Mouse (Mus musculus): ENCODE data around the gene Rtn4rl1. TPM values are rescaled to one million over a fixed set of nuclear protein-coding genes. Genes with fewer than 3 reads are reported as not detected.

Gene Rtn4rl1
- polyA plus RNA-seq, 1 experiment from 2014 or later: 2.0 TPM

GRCm38 (mm10) chr11:75154053-75154585 lies 39.5 kb upstream of the Rtn4rl1 start:
- WGBS: 66% methylated on average over 6 of the region's 6 CpGs
- DNase-seq (ENCODE audit: low spot score) (no peak), ATAC-seq (replicated peaks; ENCODE audit: low FRiP score, low TSS enrichment, low read depth) (no peak; the same call in 1 of the 2 replicates)
- Histone ChIP-seq H3K4me3 (ENCODE audit: low read depth, low read length) (no peak overlapping the region), H3K27ac (ENCODE audit: low read depth) (no peak overlapping the region), H3K27me3 (replicated peaks; ENCODE audit: control insufficient read depth, insufficient read depth, low read length) (no peaks in the 10 kb centered on the region), H3K9ac (ENCODE audit: low read length) (no peak overlapping the region), H3K36me3 (ENCODE audit: control insufficient read depth, insufficient read depth, low read length) (peaks cover 16% of the 10 kb centered on the region), H3K4me1 (replicated peaks; ENCODE audit: control insufficient read depth, insufficient read depth, low read length) (peaks cover 33% of the 10 kb centered on the region), H3K4me2 (ENCODE audit: low read length) (no peak overlapping the region), H3K9me3 (ENCODE audit: control insufficient read depth, low read length) (no peaks in the 10 kb centered on the region)

- DNase-seq (ENCODE audit: low spot score) (peak; percentile 47), ATAC-seq (replicated peaks; ENCODE audit: low FRiP score, low TSS enrichment, low read depth) (no peak)
- H3K4me1 ChIP-seq (replicated peaks; ENCODE audit: control insufficient read depth, insufficient read depth, low read length): peaks cover 39% of the 10 kb centered on the region
- no peak overlapping the region for H3K4me2 ChIP-seq (ENCODE audit: low read length)
- H3K9me3 ChIP-seq (ENCODE audit: control insufficient read depth, low read length): no peaks in the 10 kb centered on the region
- 36% methylated on average over 6 of the region's 6 CpGs for WGBS
- peak overlapping the region; percentile 43; the same call in 1 of the 2 replicates for H3K27ac ChIP-seq (ENCODE audit: low read depth)
- peaks cover 24% of the 10 kb centered on the region for H3K36me3 ChIP-seq (ENCODE audit: control insufficient read depth, insufficient read depth, low read length)
- no peak overlapping the region for H3K4me3 ChIP-seq (ENCODE audit: low read depth, low read length)
- no peak overlapping the region for H3K9ac ChIP-seq (ENCODE audit: low read length)
- no peaks in the 10 kb centered on the region for H3K27me3 ChIP-seq (replicated peaks; ENCODE audit: control insufficient read depth, insufficient read depth, low read length)
Measured at GRCm38 (mm10) chr11:75155985-75156384, 37.6 kb upstream of the Rtn4rl1 start.

GRCm38 (mm10) chr11:75156416-75156815 lies 37.2 kb upstream of the Rtn4rl1 start:
- Histone ChIP-seq H3K36me3 (ENCODE audit: control insufficient read depth, insufficient read depth, low read length) (peaks cover 26% of the 10 kb centered on the region), H3K4me1 (replicated peaks; ENCODE audit: control insufficient read depth, insufficient read depth, low read length) (peaks cover 39% of the 10 kb centered on the region), H3K27me3 (replicated peaks; ENCODE audit: control insufficient read depth, insufficient read depth, low read length) (no peaks in the 10 kb centered on the region), H3K27ac (ENCODE audit: low read depth) (peak overlapping the region; percentile 43; the same call in 1 of the 2 replicates), H3K9me3 (ENCODE audit: control insufficient read depth, low read length) (no peaks in the 10 kb centered on the region), H3K4me2 (ENCODE audit: low read length) (no peak overlapping the region), H3K4me3 (ENCODE audit: low read depth, low read length) (no peak overlapping the region), H3K9ac (ENCODE audit: low read length) (no peak overlapping the region)
- 29% methylated on average over 5 of the region's 5 CpGs for WGBS
- DNase-seq (ENCODE audit: low spot score) (no peak), ATAC-seq (replicated peaks; ENCODE audit: low FRiP score, low TSS enrichment, low read depth) (no peak)

- ATAC-seq (replicated peaks; ENCODE audit: low FRiP score, low TSS enrichment, low read depth): no peak
- H3K36me3 ChIP-seq (ENCODE audit: control insufficient read depth, insufficient read depth, low read length): peaks cover 27% of the 10 kb centered on the region
- no peaks in the 10 kb centered on the region for H3K27me3 ChIP-seq (replicated peaks; ENCODE audit: control insufficient read depth, insufficient read depth, low read length)
- no peak for DNase-seq (ENCODE audit: low spot score)
- H3K4me1 ChIP-seq (replicated peaks; ENCODE audit: control insufficient read depth, insufficient read depth, low read length): peaks cover 43% of the 10 kb centered on the region
- no peak overlapping the region for H3K9ac ChIP-seq (ENCODE audit: low read length)
- no peak overlapping the region for H3K27ac ChIP-seq (ENCODE audit: low read depth)
- 57% methylated on average over 4 of the region's 4 CpGs for WGBS
- H3K9me3 ChIP-seq (ENCODE audit: control insufficient read depth, low read length): no peaks in the 10 kb centered on the region
- no peak overlapping the region for H3K4me3 ChIP-seq (ENCODE audit: low read depth, low read length)
- H3K4me2 ChIP-seq (ENCODE audit: low read length): no peak overlapping the region
Measured at GRCm38 (mm10) chr11:75157037-75157436, 36.5 kb upstream of the Rtn4rl1 start.

GRCm38 (mm10) chr11:75157901-75158300 lies 35.7 kb upstream of the Rtn4rl1 start:
- H3K27me3 ChIP-seq (replicated peaks; ENCODE audit: control insufficient read depth, insufficient read depth, low read length): no peaks in the 10 kb centered on the region
- no peaks in the 10 kb centered on the region for H3K9me3 ChIP-seq (ENCODE audit: control insufficient read depth, low read length)
- DNase-seq (ENCODE audit: low spot score) (no peak), ATAC-seq (replicated peaks; ENCODE audit: low FRiP score, low TSS enrichment, low read depth) (no peak)
- WGBS: 24% methylated on average over 2 of the region's 2 CpGs
- peaks cover 36% of the 10 kb centered on the region for H3K36me3 ChIP-seq (ENCODE audit: control insufficient read depth, insufficient read depth, low read length)
- H3K4me2 ChIP-seq (ENCODE audit: low read length): no peak overlapping the region
- no peak overlapping the region for H3K9ac ChIP-seq (ENCODE audit: low read length)
- peak overlapping the region; percentile 38; the same call in 1 of the 2 replicates for H3K27ac ChIP-seq (ENCODE audit: low read depth)
- peaks cover 45% of the 10 kb centered on the region for H3K4me1 ChIP-seq (replicated peaks; ENCODE audit: control insufficient read depth, insufficient read depth, low read length)
- H3K4me3 ChIP-seq (ENCODE audit: low read depth, low read length): no peak overlapping the region

GRCm38 (mm10) chr11:75158432-75158831 lies 35.2 kb upstream of the Rtn4rl1 start:
- Histone ChIP-seq H3K4me3 (ENCODE audit: low read depth, low read length) (no peak overlapping the region), H3K4me1 (replicated peaks; ENCODE audit: control insufficient read depth, insufficient read depth, low read length) (peaks cover 48% of the 10 kb centered on the region), H3K36me3 (ENCODE audit: control insufficient read depth, insufficient read depth, low read length) (peaks cover 41% of the 10 kb centered on the region), H3K27me3 (replicated peaks; ENCODE audit: control insufficient read depth, insufficient read depth, low read length) (no peaks in the 10 kb centered on the region), H3K9me3 (ENCODE audit: control insufficient read depth, low read length) (no peaks in the 10 kb centered on the region), H3K27ac (ENCODE audit: low read depth) (peak overlapping the region; percentile 38; the same call in 1 of the 2 replicates), H3K4me2 (ENCODE audit: low read length) (no peak overlapping the region), H3K9ac (ENCODE audit: low read length) (no peak overlapping the region)
- ATAC-seq (replicated peaks; ENCODE audit: low FRiP score, low TSS enrichment, low read depth) (no peak), DNase-seq (ENCODE audit: low spot score) (no peak)
- 84% methylated on average over 14 of the region's 14 CpGs for WGBS

GRCm38 (mm10) chr11:75159564-75159963 lies 34.0 kb upstream of the Rtn4rl1 start:
- no peak overlapping the region for H3K4me2 ChIP-seq (ENCODE audit: low read length)
- H3K27me3 ChIP-seq (replicated peaks; ENCODE audit: control insufficient read depth, insufficient read depth, low read length): no peaks in the 10 kb centered on the region; the same call in 1 of the 2 replicates
- H3K27ac ChIP-seq (ENCODE audit: low read depth): peak overlapping the region; percentile 81; the same call in 1 of the 2 replicates
- ATAC-seq (replicated peaks; ENCODE audit: low FRiP score, low TSS enrichment, low read depth) (no peak), DNase-seq (ENCODE audit: low spot score) (no peak)
- H3K9ac ChIP-seq (ENCODE audit: low read length): no peak overlapping the region
- H3K36me3 ChIP-seq (ENCODE audit: control insufficient read depth, insufficient read depth, low read length): peaks cover 51% of the 10 kb centered on the region
- no peaks in the 10 kb centered on the region for H3K9me3 ChIP-seq (ENCODE audit: control insufficient read depth, low read length)
- peaks cover 47% of the 10 kb centered on the region for H3K4me1 ChIP-seq (replicated peaks; ENCODE audit: control insufficient read depth, insufficient read depth, low read length)
- no peak overlapping the region for H3K4me3 ChIP-seq (ENCODE audit: low read depth, low read length)
- WGBS: 65% methylated on average over 2 of the region's 2 CpGs

- 43% methylated on average over 7 of the region's 7 CpGs for WGBS
- H3K4me3 ChIP-seq (ENCODE audit: low read depth, low read length): no peak overlapping the region
- no peak for ATAC-seq (replicated peaks; ENCODE audit: low FRiP score, low TSS enrichment, low read depth)
- H3K4me1 ChIP-seq (replicated peaks; ENCODE audit: control insufficient read depth, insufficient read depth, low read length): peaks cover 44% of the 10 kb centered on the region
- no peak overlapping the region for H3K4me2 ChIP-seq (ENCODE audit: low read length)
- peak overlapping the region; percentile 81 for H3K27ac ChIP-seq (ENCODE audit: low read depth)
- no peaks in the 10 kb centered on the region for H3K9me3 ChIP-seq (ENCODE audit: control insufficient read depth, low read length)
- no peak overlapping the region for H3K9ac ChIP-seq (ENCODE audit: low read length)
- H3K27me3 ChIP-seq (replicated peaks; ENCODE audit: control insufficient read depth, insufficient read depth, low read length): peaks cover 4% of the 10 kb centered on the region
- DNase-seq (ENCODE audit: low spot score): no peak
- H3K36me3 ChIP-seq (ENCODE audit: control insufficient read depth, insufficient read depth, low read length): peaks cover 65% of the 10 kb centered on the region
Measured at GRCm38 (mm10) chr11:75160954-75161353, 32.6 kb upstream of the Rtn4rl1 start.

GRCm38 (mm10) chr11:75161417-75162008 lies 32.1 kb upstream of the Rtn4rl1 start:
- ATAC-seq (replicated peaks; ENCODE audit: low FRiP score, low TSS enrichment, low read depth) (0 out of 2 replicates have a peak, but pooled peaks have one; percentile 3), DNase-seq (ENCODE audit: low spot score) (no peak)
- H3K4me1 ChIP-seq (replicated peaks; ENCODE audit: control insufficient read depth, insufficient read depth, low read length): peaks cover 43% of the 10 kb centered on the region
- H3K27me3 ChIP-seq (replicated peaks; ENCODE audit: control insufficient read depth, insufficient read depth, low read length): peaks cover 9% of the 10 kb centered on the region
- no peak overlapping the region for H3K4me3 ChIP-seq (ENCODE audit: low read depth, low read length)
- peaks cover 65% of the 10 kb centered on the region for H3K36me3 ChIP-seq (ENCODE audit: control insufficient read depth, insufficient read depth, low read length)
- 34% methylated on average over 4 of the region's 4 CpGs for WGBS
- no peak overlapping the region for H3K9ac ChIP-seq (ENCODE audit: low read length)
- H3K4me2 ChIP-seq (ENCODE audit: low read length): peak overlapping the region; percentile 77; the same call in 1 of the 2 replicates
- H3K27ac ChIP-seq (ENCODE audit: low read depth): peak overlapping the region; percentile 81
- no peaks in the 10 kb centered on the region for H3K9me3 ChIP-seq (ENCODE audit: control insufficient read depth, low read length)
